Mouse (Mus musculus) myocyte (in vitro differentiated cells): ENCODE measurements around the gene Atrnl1.

ENCODE experiments used
- E2F4 ChIP-seq: IDR thresholded peaks from one replicate; pipeline ENCODE4 v1.6.1; 2011; ENCODE audit warnings: mild to moderate bottlenecking, control low read depth, moderate library complexity; ENCODE audit not compliant: insufficient read depth
- MAX ChIP-seq: IDR thresholded peaks from one replicate; pipeline ENCODE4 v1.6.1; 2011; ENCODE audit warnings: low read depth, mild to moderate bottlenecking, control low read depth
- TCF3 ChIP-seq: IDR thresholded peaks from one replicate; pipeline ENCODE4 v1.6.1; 2011; ENCODE audit warnings: low read depth, control low read depth; ENCODE audit not compliant: insufficient read length
- USF1 ChIP-seq: IDR thresholded peaks from one replicate; pipeline ENCODE4 v1.6.1; 2011; ENCODE audit warnings: low read depth, mild to moderate bottlenecking, control low read depth, moderate library complexity

- TF ChIP-seq USF1 (no peak), TCF3 (no peak), MAX (no peak), E2F4 (no peak)
Observed at GRCm38 (mm10) chr19:57894191-57894590, 283.4 kb downstream of the Atrnl1 start.
